Mouse (Mus musculus) megakaryocyte, embryonic 14.5 days (primary cell): ENCODE results near the gene Chrm5.

Experiments used
- FLI1 ChIP-seq: IDR thresholded peaks from 2 replicates; pipeline ENCODE4 v1.6.1; 2012; ENCODE audit warnings: low read length, inconsistent platforms, mixed read lengths
- GATA1 ChIP-seq: IDR thresholded peaks from 3 replicates; pipeline ENCODE4 v1.6.1; 2012; ENCODE audit warnings: mixed read lengths, low read length, inconsistent platforms, borderline replicate concordance

DNA sequence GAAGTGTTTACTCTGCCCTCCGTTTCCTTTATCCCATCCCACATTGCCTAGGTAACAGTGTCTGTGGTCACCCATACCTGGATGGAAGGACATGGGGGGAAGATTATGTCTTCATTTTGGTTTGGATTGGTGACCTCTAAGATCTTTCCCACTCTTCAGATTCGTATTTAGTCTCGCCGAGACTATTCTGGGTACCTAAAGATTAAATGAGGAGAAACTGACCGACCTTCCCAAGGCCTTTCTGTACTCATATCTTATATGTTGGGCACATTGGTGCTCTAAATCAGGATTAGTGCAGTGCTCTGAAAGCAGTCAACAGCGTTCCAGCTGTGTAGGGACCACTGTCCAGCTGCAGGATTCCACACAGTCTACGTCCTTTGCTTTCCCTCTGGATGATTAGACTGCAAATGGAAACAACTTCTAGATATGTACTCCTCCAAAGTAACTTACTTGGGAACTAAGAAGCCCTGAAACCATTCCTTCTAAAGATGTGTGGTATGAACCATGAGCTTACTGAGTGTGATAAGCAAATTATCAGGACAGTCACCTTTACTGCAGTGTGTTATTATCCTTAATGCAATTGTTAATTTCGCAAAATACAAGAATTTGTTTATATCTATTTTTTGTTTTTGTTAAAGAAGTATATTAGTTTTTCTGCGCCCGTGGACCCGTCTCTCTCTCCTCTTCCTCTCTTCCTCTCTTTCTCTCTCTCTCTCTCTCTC, 13.1 kb upstream of the Chrm5 start:
- no peak for TF ChIP-seq GATA1
- no peak for TF ChIP-seq FLI1
